Mouse (Mus musculus): Measurements from ENCODE around the gene Akap10.
"Not testable (repeated sequence)": the region's sequence is repeated elsewhere in the genome, so short reads cannot be mapped to it uniquely, and the experiment has no call there.

- TF ChIP-seq CTCF (IDR thresholded peaks at IDR 0.05; ENCODE audit: low read depth, low read length); TAL1 (conservative IDR thresholded peaks at IDR 0.05; ENCODE audit: low read depth, low read length); POLR2AphosphoS5 (IDR thresholded peaks at IDR 0.05; ENCODE audit: insufficient replicate concordance, low read depth, low read length); GATA1 (IDR thresholded peaks at IDR 0.05; ENCODE audit: borderline replicate concordance, low read length): not testable (repeated sequence)
These were observed 28.7 kb upstream of the Akap10 start for GRCm38 (mm10) chr11:61958706-61959105.

Data from G1E (cell line).